Mouse (Mus musculus) NIH3T3 (cell line): ENCODE measurements at regions not wholly inside any gene's neighbourhood (a gene's known extent, or its start where the extent isn't known, plus 50 kb on each side); places are given as distances from the start of the nearest gene placed in this dataset.

Source experiments
- DNase-seq: peaks from one replicate; pipeline ENCODE4 v3.0.0-alpha.2; 2012; ENCODE audit warnings: low read depth

GRCm38 (mm10) chr12:77986738-77987137 is 207.3 kb upstream of the Gm6657 start:
- no peak for DNase-seq

- DNase-seq, result no peak
These were observed 204.3 kb upstream of the Gm6657 start for GRCm38 (mm10) chr12:77989766-77990165.

GRCm38 (mm10) chr12:77991627-77992026 is 202.4 kb upstream of the Gm6657 start:
- no peak for DNase-seq

- DNase-seq, result no peak
These were observed 199.9 kb upstream of the Gm6657 start for GRCm38 (mm10) chr12:77994176-77994575.

GRCm38 (mm10) chr12:77997916-77998315 is 196.1 kb upstream of the Gm6657 start:
- no peak for DNase-seq

- DNase-seq, result no peak
These were observed 193.6 kb upstream of the Gm6657 start for GRCm38 (mm10) chr12:78000401-78000800.

GRCm38 (mm10) chr12:78001846-78002245 is 192.2 kb upstream of the Gm6657 start:
- no peak for DNase-seq

- DNase-seq, result no peak
These were observed 160.3 kb upstream of the Gm6657 start for GRCm38 (mm10) chr12:78033766-78034165.

GRCm38 (mm10) chr12:78046582-78046981 is 147.5 kb upstream of the Gm6657 start:
- DNase-seq, result no peak

- peak; percentile 68 for DNase-seq
These were observed 138.1 kb upstream of the Gm6657 start for GRCm38 (mm10) chr12:78055956-78056355.

GRCm38 (mm10) chr12:78057166-78057565 is 136.9 kb upstream of the Gm6657 start:
- DNase-seq, result no peak

GRCm38 (mm10) chr12:78059965-78060364 is 134.1 kb upstream of the Gm6657 start:
- no peak for DNase-seq

- DNase-seq, result no peak
These were observed 128.0 kb upstream of the Gm6657 start for GRCm38 (mm10) chr12:78066024-78066423.

- DNase-seq, result no peak
These were observed 121.1 kb upstream of the Gm6657 start for GRCm38 (mm10) chr12:78072935-78073334.

GRCm38 (mm10) chr12:78074290-78074802 is 119.7 kb upstream of the Gm6657 start:
- DNase-seq, result no peak

GRCm38 (mm10) chr12:78077285-78077684 is 116.8 kb upstream of the Gm6657 start:
- no peak for DNase-seq

GRCm38 (mm10) chr12:78082163-78082562 is 111.9 kb upstream of the Gm6657 start:
- no peak for DNase-seq

GRCm38 (mm10) chr12:78086016-78086415 is 108.0 kb upstream of the Gm6657 start:
- no peak for DNase-seq

- no peak for DNase-seq
These were observed 106.1 kb upstream of the Gm6657 start for GRCm38 (mm10) chr12:78087921-78088320.

- DNase-seq, result no peak
These were observed 99.6 kb upstream of the Gm6657 start for GRCm38 (mm10) chr12:78094471-78094870.

GRCm38 (mm10) chr12:78095352-78095751 is 98.7 kb upstream of the Gm6657 start:
- no peak for DNase-seq

- no peak for DNase-seq
These were observed 98.1 kb upstream of the Gm6657 start for GRCm38 (mm10) chr12:78095916-78096315.

- no peak for DNase-seq
These were observed 96.9 kb upstream of the Gm6657 start for GRCm38 (mm10) chr12:78097119-78097518.

- DNase-seq, result no peak
These were observed 96.3 kb upstream of the Gm6657 start for GRCm38 (mm10) chr12:78097692-78098091.

- DNase-seq, result no peak
These were observed 95.3 kb upstream of the Gm6657 start for GRCm38 (mm10) chr12:78098765-78099194.
